Mouse (Mus musculus): ENCODE measurements around the gene Nmnat2. TPM values are rescaled to one million over a fixed set of nuclear protein-coding genes. Genes with fewer than 3 reads are reported as not detected.

Nmnat2 gene
- polyA plus RNA-seq, 1 experiment from 2014 or later: 0.09 TPM

DNA sequence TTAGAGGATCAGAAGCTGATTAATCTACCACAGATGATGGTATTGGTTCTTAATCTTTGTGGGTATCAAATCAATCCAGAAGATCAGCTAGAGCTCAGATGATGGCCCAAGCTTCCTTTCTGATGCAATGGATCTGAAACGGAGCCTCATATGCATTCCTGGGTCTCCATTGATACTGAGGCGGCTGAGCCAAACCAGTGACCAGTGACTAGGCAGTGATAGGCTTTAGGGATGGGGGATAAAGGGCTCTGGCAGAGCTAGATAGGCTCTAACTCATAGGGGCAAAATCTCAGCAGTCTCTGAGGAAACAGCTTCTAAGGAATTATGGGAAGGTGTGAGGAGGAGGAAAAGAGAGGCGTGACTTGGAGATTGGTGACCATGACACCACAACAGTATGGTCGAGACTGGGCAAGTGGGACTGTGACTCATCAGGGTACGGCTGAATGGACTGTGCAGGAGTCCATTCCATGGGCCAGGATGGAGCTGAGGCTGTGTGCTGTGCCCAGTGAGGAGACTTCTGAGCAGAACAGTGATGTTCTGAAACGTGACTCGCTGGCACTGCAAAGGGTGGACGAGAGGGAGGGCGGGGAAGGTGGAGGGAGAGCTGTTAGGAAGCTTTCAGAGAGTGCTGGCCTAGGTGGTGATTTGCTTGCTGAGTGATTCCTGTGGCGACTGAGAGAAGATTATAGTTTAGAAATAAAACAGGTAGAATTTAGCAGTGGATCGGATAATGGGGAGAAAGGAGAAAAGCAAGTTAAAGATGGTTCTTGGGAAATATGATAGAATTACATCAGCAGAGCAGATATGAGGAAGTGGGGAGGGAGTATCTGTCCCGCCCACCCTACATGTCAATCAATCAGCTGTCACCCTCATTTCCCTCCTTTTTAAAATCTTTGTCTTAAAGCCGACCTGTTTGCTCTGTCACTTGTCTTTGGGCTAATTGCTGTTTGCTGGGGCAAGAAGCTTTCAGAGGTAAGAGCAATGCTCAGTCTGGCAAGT, 55.9 kb downstream of the Nmnat2 start:
- no peaks in the 10 kb centered on the region for H3K27me3 ChIP-seq (ENCODE audit: control insufficient read depth, insufficient read depth, low read depth, low read length)
- H3K27ac ChIP-seq (ENCODE audit: low read length): no peak overlapping the region
- H3K4me2 ChIP-seq (ENCODE audit: low read depth, low read length): no peak overlapping the region
- H3K9me3 ChIP-seq (replicated peaks; ENCODE audit: control insufficient read depth, low read length): no peaks in the 10 kb centered on the region
- no peak overlapping the region for H3K4me3 ChIP-seq (ENCODE audit: low read depth, low read length)
- H3K4me1 ChIP-seq (ENCODE audit: control insufficient read depth, low read depth, low read length): no peaks in the 10 kb centered on the region
- no peak for ATAC-seq (ENCODE audit: low read depth)
- no peak overlapping the region for H3K9ac ChIP-seq (ENCODE audit: low read depth, low read length)
- 54% methylated on average over 13 of the region's 13 CpGs for WGBS (ENCODE audit: insufficient replicate concordance)
- no peaks in the 10 kb centered on the region for H3K36me3 ChIP-seq (ENCODE audit: control insufficient read depth, insufficient read depth)

DNA sequence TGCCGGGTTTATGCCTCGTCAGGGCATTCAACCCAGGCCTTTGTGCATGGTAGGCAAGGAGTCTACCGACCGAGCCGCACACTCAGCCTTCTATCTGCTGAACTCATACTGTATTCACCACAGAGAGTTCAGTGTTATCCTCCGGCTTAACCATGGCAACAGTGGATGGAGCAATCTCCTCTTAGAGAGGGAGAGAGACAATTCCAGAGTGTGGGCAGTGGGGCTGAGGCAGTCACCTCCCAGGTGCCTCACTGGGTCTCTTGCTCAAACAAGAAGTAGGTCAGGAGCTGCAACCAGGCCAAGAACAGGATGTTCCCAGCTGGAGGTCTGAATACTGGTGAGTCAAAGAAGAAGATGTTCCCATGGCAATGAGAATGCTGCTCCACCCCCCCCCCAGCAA, 56.8 kb downstream of the Nmnat2 start:
- Histone ChIP-seq H3K36me3 (ENCODE audit: control insufficient read depth, insufficient read depth) (no peaks in the 10 kb centered on the region), H3K4me3 (ENCODE audit: low read depth, low read length) (no peak overlapping the region), H3K27me3 (ENCODE audit: control insufficient read depth, insufficient read depth, low read depth, low read length) (no peaks in the 10 kb centered on the region), H3K27ac (ENCODE audit: low read length) (no peak overlapping the region), H3K9ac (ENCODE audit: low read depth, low read length) (no peak overlapping the region), H3K9me3 (replicated peaks; ENCODE audit: control insufficient read depth, low read length) (no peaks in the 10 kb centered on the region), H3K4me2 (ENCODE audit: low read depth, low read length) (no peak overlapping the region), H3K4me1 (ENCODE audit: control insufficient read depth, low read depth, low read length) (no peaks in the 10 kb centered on the region)
- no peak for ATAC-seq (ENCODE audit: low read depth)
- 81% methylated on average over 6 of the region's 6 CpGs for WGBS (ENCODE audit: insufficient replicate concordance)

DNA sequence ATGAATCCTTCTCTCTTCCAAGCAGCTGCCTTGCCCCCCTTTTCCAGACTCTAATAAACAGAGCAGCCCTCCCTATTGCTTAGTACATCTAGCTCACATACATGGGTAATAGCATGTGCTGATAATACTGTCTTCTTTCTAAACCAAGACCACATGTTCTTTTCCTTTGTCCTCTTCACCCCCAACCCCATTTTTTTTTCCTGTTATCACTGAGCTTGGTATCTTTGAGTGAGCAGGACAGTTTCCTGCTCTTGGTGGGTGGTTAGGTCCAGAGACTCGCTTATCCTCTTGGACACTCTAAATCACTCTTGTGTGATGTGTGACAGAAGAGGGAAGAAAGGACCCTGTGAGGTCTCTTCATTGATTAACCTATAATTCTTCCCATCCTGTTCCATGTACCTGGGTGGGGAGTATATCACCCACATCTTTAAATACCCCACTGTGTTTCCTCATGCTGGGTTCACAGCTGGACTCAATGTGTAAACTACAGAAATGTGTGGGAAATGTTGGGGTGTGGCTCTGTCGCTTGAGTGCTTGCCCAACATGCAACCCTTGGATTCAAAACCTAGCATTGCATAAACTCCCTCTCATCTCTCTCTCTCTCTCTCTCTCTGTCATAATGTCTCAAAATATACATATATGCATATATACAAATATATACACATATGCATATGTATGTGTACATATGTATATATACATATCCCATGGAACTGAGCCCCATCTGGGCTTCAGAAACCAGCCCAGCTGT, 58.9 kb downstream of the Nmnat2 start:
- Histone ChIP-seq H3K9ac (ENCODE audit: low read depth, low read length) (no peak overlapping the region), H3K9me3 (replicated peaks; ENCODE audit: control insufficient read depth, low read length) (no peaks in the 10 kb centered on the region), H3K27me3 (ENCODE audit: control insufficient read depth, insufficient read depth, low read depth, low read length) (no peaks in the 10 kb centered on the region), H3K4me3 (ENCODE audit: low read depth, low read length) (no peak overlapping the region), H3K4me2 (ENCODE audit: low read depth, low read length) (no peak overlapping the region), H3K36me3 (ENCODE audit: control insufficient read depth, insufficient read depth) (no peaks in the 10 kb centered on the region), H3K4me1 (ENCODE audit: control insufficient read depth, low read depth, low read length) (no peaks in the 10 kb centered on the region), H3K27ac (ENCODE audit: low read length) (no peak overlapping the region)
- WGBS (ENCODE audit: insufficient replicate concordance): 41% methylated on average over 2 of the region's 2 CpGs
- ATAC-seq (ENCODE audit: low read depth): no peak

DNA sequence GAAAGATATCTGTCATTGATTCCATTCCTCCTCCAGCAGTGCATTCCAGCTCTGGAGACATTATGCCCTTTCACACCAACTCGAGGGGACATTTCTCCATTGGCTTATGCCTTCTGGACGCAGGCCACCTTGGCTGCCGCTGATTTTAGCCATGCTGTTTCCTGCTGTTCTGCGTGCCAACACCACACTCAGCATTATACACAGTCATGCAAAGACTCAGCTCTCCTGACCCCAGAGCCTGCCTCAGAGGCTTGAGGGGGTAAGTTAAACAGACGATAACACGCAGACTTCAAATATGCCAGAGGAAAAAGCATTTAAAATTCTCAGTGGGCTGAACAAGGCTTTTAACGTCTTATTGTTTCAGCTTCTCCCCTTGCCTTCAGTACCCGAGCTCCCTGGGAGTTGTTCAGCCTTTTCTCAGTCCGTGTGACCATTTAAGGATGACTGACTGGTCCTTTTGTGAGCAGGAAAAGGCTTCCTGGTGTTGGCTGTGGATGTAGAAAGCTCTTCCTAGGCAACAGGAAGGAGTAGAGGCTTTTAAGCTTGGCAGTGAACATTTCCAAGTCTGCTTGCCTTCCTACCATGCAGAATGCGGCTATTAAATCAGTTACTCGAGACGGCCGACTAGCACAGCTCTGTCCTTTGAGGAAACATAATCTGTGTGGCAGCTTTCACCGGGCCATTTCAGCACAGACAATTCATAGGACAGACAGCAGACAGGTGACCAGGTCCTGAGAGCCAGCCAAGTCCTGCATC, 59.8 kb downstream of the Nmnat2 start:
- H3K27me3 ChIP-seq (ENCODE audit: control insufficient read depth, insufficient read depth, low read depth, low read length): no peaks in the 10 kb centered on the region
- no peaks in the 10 kb centered on the region for H3K36me3 ChIP-seq (ENCODE audit: control insufficient read depth, insufficient read depth)
- ATAC-seq (ENCODE audit: low read depth): no peak
- no peak overlapping the region for H3K9ac ChIP-seq (ENCODE audit: low read depth, low read length)
- no peak overlapping the region for H3K4me3 ChIP-seq (ENCODE audit: low read depth, low read length)
- H3K27ac ChIP-seq (ENCODE audit: low read length): no peak overlapping the region
- H3K4me1 ChIP-seq (ENCODE audit: control insufficient read depth, low read depth, low read length): no peaks in the 10 kb centered on the region
- WGBS (ENCODE audit: insufficient replicate concordance): 58% methylated on average over 14 of the region's 14 CpGs
- no peak overlapping the region for H3K4me2 ChIP-seq (ENCODE audit: low read depth, low read length)
- no peaks in the 10 kb centered on the region for H3K9me3 ChIP-seq (replicated peaks; ENCODE audit: control insufficient read depth, low read length)

DNA sequence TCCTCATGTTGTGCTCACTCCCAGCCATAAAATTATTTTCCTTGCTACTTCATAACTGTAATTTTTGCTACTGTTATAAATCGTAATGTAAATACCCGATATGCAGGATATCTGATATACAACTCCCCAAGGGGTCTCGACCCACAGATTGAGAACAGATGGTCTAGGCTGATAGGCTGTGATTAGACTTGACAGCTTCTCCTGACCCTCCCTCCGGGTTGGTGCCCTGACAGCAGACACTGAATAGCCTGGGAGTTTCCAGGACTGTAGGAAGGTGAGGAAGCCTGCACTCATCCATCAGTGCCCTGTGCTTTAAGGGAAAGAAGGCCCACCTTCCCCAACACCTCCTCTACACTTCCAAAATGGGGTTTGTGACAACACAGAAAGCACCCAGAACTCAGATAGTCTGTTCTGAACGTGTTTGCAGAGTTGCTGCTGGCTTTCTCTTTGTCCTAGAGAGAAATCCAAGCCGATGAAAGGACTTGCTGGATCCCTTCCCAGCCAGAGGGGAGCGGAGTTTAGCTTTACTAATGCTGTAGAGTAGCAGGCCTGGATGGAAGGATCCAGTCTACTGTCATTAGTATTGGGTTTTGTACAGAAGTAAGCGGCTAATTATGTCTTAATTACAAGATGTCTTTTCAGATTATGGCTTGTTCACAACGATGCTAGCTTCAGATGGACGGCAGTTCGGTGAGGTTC, 61.8 kb downstream of the Nmnat2 start:
- Histone ChIP-seq H3K4me3 (ENCODE audit: low read depth, low read length) (no peak overlapping the region), H3K9me3 (replicated peaks; ENCODE audit: control insufficient read depth, low read length) (no peaks in the 10 kb centered on the region), H3K9ac (ENCODE audit: low read depth, low read length) (no peak overlapping the region), H3K27me3 (ENCODE audit: control insufficient read depth, insufficient read depth, low read depth, low read length) (no peaks in the 10 kb centered on the region), H3K27ac (ENCODE audit: low read length) (no peak overlapping the region), H3K4me1 (ENCODE audit: control insufficient read depth, low read depth, low read length) (no peaks in the 10 kb centered on the region), H3K4me2 (ENCODE audit: low read depth, low read length) (no peak overlapping the region), H3K36me3 (ENCODE audit: control insufficient read depth, insufficient read depth) (no peaks in the 10 kb centered on the region)
- ATAC-seq (ENCODE audit: low read depth): no peak
- 56% methylated on average over 11 of the region's 11 CpGs for WGBS (ENCODE audit: insufficient replicate concordance)

DNA sequence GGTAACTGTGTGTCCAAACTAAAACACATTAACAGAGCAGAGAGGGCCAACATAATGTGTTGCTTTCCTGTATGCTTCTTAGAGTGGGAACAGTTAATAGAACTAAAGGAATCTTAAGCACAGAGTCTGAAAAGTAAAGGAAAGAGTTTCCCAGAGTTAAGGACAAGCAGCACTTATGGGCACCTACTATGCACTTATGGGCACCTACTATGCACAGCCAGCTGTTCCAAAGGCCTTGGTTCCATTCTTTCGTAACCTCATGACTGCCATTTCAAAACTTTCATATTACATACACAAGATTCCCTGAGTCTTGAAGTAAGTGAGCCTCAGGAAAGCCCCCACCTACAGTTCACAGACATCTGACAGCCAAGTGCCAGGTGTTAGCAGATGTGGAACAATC, 64.3 kb downstream of the Nmnat2 start:
- no peak overlapping the region for H3K27ac ChIP-seq (ENCODE audit: low read length)
- no peak overlapping the region for H3K9ac ChIP-seq (ENCODE audit: low read depth, low read length)
- peaks cover under 1% of the 10 kb centered on the region; the same call in 1 of the 2 replicates for H3K4me1 ChIP-seq (ENCODE audit: control insufficient read depth, low read depth, low read length)
- no peak for ATAC-seq (ENCODE audit: low read depth)
- no peaks in the 10 kb centered on the region for H3K27me3 ChIP-seq (ENCODE audit: control insufficient read depth, insufficient read depth, low read depth, low read length)
- 86% methylated on average over 1 of the region's 1 CpGs for WGBS (ENCODE audit: insufficient replicate concordance)
- no peak overlapping the region for H3K4me2 ChIP-seq (ENCODE audit: low read depth, low read length)
- H3K9me3 ChIP-seq (replicated peaks; ENCODE audit: control insufficient read depth, low read length): no peaks in the 10 kb centered on the region
- no peak overlapping the region for H3K4me3 ChIP-seq (ENCODE audit: low read depth, low read length)
- no peaks in the 10 kb centered on the region for H3K36me3 ChIP-seq (ENCODE audit: control insufficient read depth, insufficient read depth)

DNA sequence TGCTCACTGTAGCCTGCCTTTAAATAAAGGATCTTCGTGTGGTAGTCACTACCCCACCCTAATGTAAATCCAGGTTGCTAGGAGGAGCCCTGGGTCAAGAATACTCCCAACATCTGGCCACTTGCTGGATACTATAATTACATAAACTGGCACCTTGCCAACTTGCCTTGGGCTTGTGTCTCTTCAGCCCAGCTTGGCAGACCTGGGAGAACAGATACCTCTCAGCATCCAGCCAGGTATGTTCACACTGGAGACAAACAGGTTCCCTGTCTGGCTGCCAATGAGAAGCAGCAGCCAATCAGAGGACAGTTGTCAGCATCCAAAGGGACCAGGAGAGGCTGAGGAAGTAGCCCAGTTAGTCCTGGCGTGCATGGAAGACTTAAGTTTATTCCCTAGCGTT, 64.8 kb downstream of the Nmnat2 start:
- Histone ChIP-seq H3K9me3 (replicated peaks; ENCODE audit: control insufficient read depth, low read length) (no peaks in the 10 kb centered on the region), H3K36me3 (ENCODE audit: control insufficient read depth, insufficient read depth) (no peaks in the 10 kb centered on the region), H3K27ac (ENCODE audit: low read length) (no peak overlapping the region), H3K4me1 (ENCODE audit: control insufficient read depth, low read depth, low read length) (peaks cover 3% of the 10 kb centered on the region; the same call in 1 of the 2 replicates), H3K4me2 (ENCODE audit: low read depth, low read length) (no peak overlapping the region), H3K27me3 (ENCODE audit: control insufficient read depth, insufficient read depth, low read depth, low read length) (no peaks in the 10 kb centered on the region), H3K9ac (ENCODE audit: low read depth, low read length) (no peak overlapping the region), H3K4me3 (ENCODE audit: low read depth, low read length) (no peak overlapping the region)
- 59% methylated on average over 3 of the region's 3 CpGs for WGBS (ENCODE audit: insufficient replicate concordance)
- ATAC-seq (ENCODE audit: low read depth): no peak

DNA sequence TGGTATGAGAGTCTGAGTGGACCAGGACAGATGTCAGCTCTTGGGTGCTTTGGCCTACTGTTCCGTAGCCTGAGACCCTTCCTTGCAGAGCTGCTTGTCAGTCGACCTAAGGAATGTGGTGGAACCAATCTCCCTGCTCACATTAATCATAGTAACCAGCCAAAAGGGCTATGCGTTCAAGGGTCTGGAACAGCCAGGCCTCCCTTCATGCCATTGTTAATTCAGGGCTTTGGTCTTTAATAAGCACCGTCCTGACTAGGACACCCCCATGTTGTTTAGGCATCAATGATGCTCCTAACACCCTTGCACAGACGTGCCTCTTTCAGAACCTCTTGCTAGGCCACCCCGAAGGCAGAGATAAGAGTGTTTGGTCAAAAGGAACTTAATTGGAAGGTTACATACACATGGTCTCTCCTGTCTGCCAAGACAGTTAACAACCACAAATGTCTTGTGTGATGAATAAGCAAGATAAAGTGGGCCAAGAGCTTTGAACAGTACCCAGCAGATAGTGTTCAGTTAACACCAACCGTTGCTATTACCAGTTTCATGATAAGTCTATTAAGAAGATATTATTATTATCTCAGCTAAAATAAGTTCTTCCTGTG, 66.3 kb downstream of the Nmnat2 start:
- no peak overlapping the region for H3K4me2 ChIP-seq (ENCODE audit: low read depth, low read length)
- H3K4me3 ChIP-seq (ENCODE audit: low read depth, low read length): no peak overlapping the region
- peak; percentile 74 for ATAC-seq (ENCODE audit: low read depth)
- peaks cover 3% of the 10 kb centered on the region; the same call in 1 of the 2 replicates for H3K4me1 ChIP-seq (ENCODE audit: control insufficient read depth, low read depth, low read length)
- no peaks in the 10 kb centered on the region for H3K27me3 ChIP-seq (ENCODE audit: control insufficient read depth, insufficient read depth, low read depth, low read length)
- no peak overlapping the region for H3K9ac ChIP-seq (ENCODE audit: low read depth, low read length)
- H3K9me3 ChIP-seq (replicated peaks; ENCODE audit: control insufficient read depth, low read length): no peaks in the 10 kb centered on the region
- H3K36me3 ChIP-seq (ENCODE audit: control insufficient read depth, insufficient read depth): no peaks in the 10 kb centered on the region
- no peak overlapping the region for H3K27ac ChIP-seq (ENCODE audit: low read length)
- WGBS (ENCODE audit: insufficient replicate concordance): 32% methylated on average over 7 of the region's 7 CpGs
